Mouse (Mus musculus): ENCODE measurements around the gene Cep112. TPM values are rescaled to one million over a fixed set of nuclear protein-coding genes. Genes with fewer than 3 reads are reported as not detected.

Gene Cep112
- polyA plus RNA-seq, 1 experiment = 0.97 TPM

DNA sequence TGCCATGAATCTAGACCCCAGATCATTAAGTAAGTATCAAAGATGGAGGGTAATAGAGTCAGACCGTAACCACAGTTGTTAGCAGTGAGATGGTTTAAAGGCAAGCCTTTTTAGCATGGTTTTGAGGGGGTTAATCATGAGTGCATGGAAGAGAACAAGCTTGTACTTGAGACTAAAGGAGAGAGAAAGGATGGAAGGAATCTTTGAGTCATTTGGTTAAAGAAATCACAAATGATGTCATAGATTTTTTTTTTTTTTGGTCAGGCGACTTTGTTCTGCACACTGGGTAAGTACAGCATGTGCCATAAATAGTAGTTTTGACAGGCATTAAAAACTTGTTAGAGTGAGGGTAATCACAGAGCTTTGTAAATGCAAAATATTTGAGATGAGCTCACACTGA lies 212.8 kb downstream of the Cep112 start:
- Histone ChIP-seq H3K79me3 (ENCODE audit: low read depth) (no peaks in the 10 kb centered on the region), H3K4me3 (ENCODE audit: insufficient read depth, poor library complexity, severe bottlenecking) (no peak overlapping the region), H3K27me3 (ENCODE audit: control insufficient read depth, insufficient read depth, insufficient read length) (no peaks in the 10 kb centered on the region), H3K79me2 (ENCODE audit: control insufficient read depth, insufficient read depth) (no peaks in the 10 kb centered on the region), H3K36me3 (ENCODE audit: control insufficient read depth, insufficient read depth) (no peaks in the 10 kb centered on the region), H3ac (ENCODE audit: control insufficient read depth, insufficient read length, low read depth) (no peak overlapping the region)
- TF ChIP-seq CTCF (IDR thresholded peaks at IDR 0.05; ENCODE audit: control insufficient read depth, insufficient read depth, insufficient read length) (no peak), MAX (IDR thresholded peaks at IDR 0.05) (no peak), MYOG (IDR thresholded peaks at IDR 0.05; ENCODE audit: control insufficient read depth, extremely low read depth, insufficient read length) (no peak), MYOD1 (IDR thresholded peaks at IDR 0.05; ENCODE audit: control insufficient read depth, insufficient read length, low read depth) (no peak), FOSL1 (IDR thresholded peaks at IDR 0.05; ENCODE audit: insufficient read depth, low read length, poor library complexity, severe bottlenecking) (no peak), USF1 (IDR thresholded peaks at IDR 0.05; ENCODE audit: low read depth) (no peak), CEBPB (IDR thresholded peaks at IDR 0.05; ENCODE audit: low read depth) (no peak)

DNA sequence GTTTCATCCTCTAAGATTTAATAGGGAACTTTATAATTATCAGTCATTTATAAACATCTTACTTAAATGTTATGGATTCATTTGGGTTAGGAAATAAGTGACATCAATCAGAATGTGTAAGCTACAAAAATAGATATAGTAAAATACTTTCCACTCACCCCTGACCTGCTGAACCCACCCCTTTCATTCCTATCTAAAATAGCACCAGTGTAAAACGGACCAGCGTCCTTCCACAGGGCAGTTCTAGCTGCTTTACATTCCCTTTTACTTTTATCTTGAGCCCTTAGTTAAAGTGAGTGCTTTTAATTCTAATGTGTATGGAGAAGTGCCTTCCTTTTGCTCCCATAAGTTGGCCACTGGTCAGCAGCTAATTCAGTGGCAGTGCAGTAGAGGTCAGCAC lies 230.6 kb downstream of the Cep112 start:
- Histone ChIP-seq H3ac (ENCODE audit: control insufficient read depth, insufficient read length, low read depth) (no peak overlapping the region), H3K79me2 (ENCODE audit: control insufficient read depth, insufficient read depth) (no peaks in the 10 kb centered on the region), H3K4me3 (ENCODE audit: insufficient read depth, poor library complexity, severe bottlenecking) (no peak overlapping the region)

DNA sequence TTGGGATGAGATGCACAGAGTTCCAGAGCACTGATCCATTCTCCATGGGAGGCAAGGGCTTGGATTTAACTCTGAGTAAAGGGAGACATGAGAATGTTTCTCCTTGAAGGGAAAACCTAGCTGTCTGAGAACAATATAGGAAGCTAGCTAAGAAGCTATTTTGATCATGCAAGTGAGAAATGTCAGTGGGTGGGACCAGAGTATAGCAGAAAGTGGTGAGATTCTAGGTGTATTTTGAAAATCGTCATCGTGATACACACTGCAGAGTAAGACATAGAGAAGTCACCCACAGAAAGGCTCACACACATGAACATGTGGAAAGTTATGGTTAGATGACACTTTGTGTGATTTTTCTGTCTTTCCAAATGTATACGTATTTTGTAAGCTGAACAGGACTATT lies 257.0 kb downstream of the Cep112 start:
- no peak overlapping the region for H3ac ChIP-seq (ENCODE audit: control insufficient read depth, insufficient read length, low read depth)
- H3K27me3 ChIP-seq (ENCODE audit: control insufficient read depth, insufficient read depth, insufficient read length) = no peaks in the 10 kb centered on the region
- no peak for TF ChIP-seq MYOG (IDR thresholded peaks at IDR 0.05; ENCODE audit: control insufficient read depth, extremely low read depth, insufficient read length)
- no peak for TF ChIP-seq MAX (IDR thresholded peaks at IDR 0.05)
- TF ChIP-seq MYOD1 (IDR thresholded peaks at IDR 0.05; ENCODE audit: control insufficient read depth, insufficient read length, low read depth) = no peak
- TF ChIP-seq FOSL1 (IDR thresholded peaks at IDR 0.05; ENCODE audit: insufficient read depth, low read length, poor library complexity, severe bottlenecking) = no peak
- TF ChIP-seq CTCF (IDR thresholded peaks at IDR 0.05; ENCODE audit: control insufficient read depth, insufficient read depth, insufficient read length) = no peak
- no peak for TF ChIP-seq CEBPB (IDR thresholded peaks at IDR 0.05; ENCODE audit: low read depth)
- TF ChIP-seq USF1 (IDR thresholded peaks at IDR 0.05; ENCODE audit: low read depth) = no peak
- no peaks in the 10 kb centered on the region for H3K79me2 ChIP-seq (ENCODE audit: control insufficient read depth, insufficient read depth)
- H3K79me3 ChIP-seq (ENCODE audit: low read depth) = no peaks in the 10 kb centered on the region
- H3K4me3 ChIP-seq (ENCODE audit: insufficient read depth, poor library complexity, severe bottlenecking) = no peak overlapping the region
- no peaks in the 10 kb centered on the region for H3K36me3 ChIP-seq (ENCODE audit: control insufficient read depth, insufficient read depth)

More for the DNA sequence above, 230.6 kb downstream of the Cep112 start:
- Histone ChIP-seq H3K79me3 (ENCODE audit: low read depth) (no peaks in the 10 kb centered on the region), H3K36me3 (ENCODE audit: control insufficient read depth, insufficient read depth) (no peaks in the 10 kb centered on the region), H3K27me3 (ENCODE audit: control insufficient read depth, insufficient read depth, insufficient read length) (no peaks in the 10 kb centered on the region)
- TF ChIP-seq USF1 (IDR thresholded peaks at IDR 0.05; ENCODE audit: low read depth) = no peak
- TF ChIP-seq CEBPB (IDR thresholded peaks at IDR 0.05; ENCODE audit: low read depth) = no peak
- TF ChIP-seq MAX (IDR thresholded peaks at IDR 0.05) = no peak
- no peak for TF ChIP-seq CTCF (IDR thresholded peaks at IDR 0.05; ENCODE audit: control insufficient read depth, insufficient read depth, insufficient read length)
- TF ChIP-seq FOSL1 (IDR thresholded peaks at IDR 0.05; ENCODE audit: insufficient read depth, low read length, poor library complexity, severe bottlenecking) = no peak
- TF ChIP-seq MYOD1 (IDR thresholded peaks at IDR 0.05; ENCODE audit: control insufficient read depth, insufficient read length, low read depth) = no peak
- TF ChIP-seq MYOG (IDR thresholded peaks at IDR 0.05; ENCODE audit: control insufficient read depth, extremely low read depth, insufficient read length) = no peak

DNA sequence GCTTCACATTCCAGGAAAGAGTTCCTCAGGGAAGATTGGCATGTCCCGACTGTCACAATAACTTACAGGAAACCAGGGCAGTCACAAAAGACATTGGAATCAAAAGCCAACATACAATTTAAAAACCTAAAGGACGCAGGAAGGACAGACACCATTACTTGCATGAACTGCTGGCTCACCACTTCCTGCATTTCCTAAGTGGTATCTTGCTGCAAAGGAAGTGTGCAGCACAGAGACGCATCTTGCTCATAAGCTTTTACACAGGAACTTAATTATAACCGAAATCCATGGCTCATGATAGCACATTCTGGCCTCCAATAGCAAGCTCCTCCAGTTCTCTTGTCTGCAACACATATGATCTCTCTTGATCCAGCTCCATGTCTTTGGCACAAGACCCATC lies 271.6 kb downstream of the Cep112 start:
- no peaks in the 10 kb centered on the region for H3K79me2 ChIP-seq (ENCODE audit: control insufficient read depth, insufficient read depth)
- H3K4me3 ChIP-seq (ENCODE audit: insufficient read depth, poor library complexity, severe bottlenecking) = no peak overlapping the region
- no peak overlapping the region for H3ac ChIP-seq (ENCODE audit: control insufficient read depth, insufficient read length, low read depth)
- TF ChIP-seq CTCF (IDR thresholded peaks at IDR 0.05; ENCODE audit: control insufficient read depth, insufficient read depth, insufficient read length) (no peak), MYOG (IDR thresholded peaks at IDR 0.05; ENCODE audit: control insufficient read depth, extremely low read depth, insufficient read length) (no peak), MYOD1 (IDR thresholded peaks at IDR 0.05; ENCODE audit: control insufficient read depth, insufficient read length, low read depth) (no peak), USF1 (IDR thresholded peaks at IDR 0.05; ENCODE audit: low read depth) (no peak), MAX (IDR thresholded peaks at IDR 0.05) (no peak), FOSL1 (IDR thresholded peaks at IDR 0.05; ENCODE audit: insufficient read depth, low read length, poor library complexity, severe bottlenecking) (no peak), CEBPB (IDR thresholded peaks at IDR 0.05; ENCODE audit: low read depth) (no peak)
- H3K79me3 ChIP-seq (ENCODE audit: low read depth) = no peaks in the 10 kb centered on the region
- H3K27me3 ChIP-seq (ENCODE audit: control insufficient read depth, insufficient read depth, insufficient read length) = no peaks in the 10 kb centered on the region
- no peaks in the 10 kb centered on the region for H3K36me3 ChIP-seq (ENCODE audit: control insufficient read depth, insufficient read depth)

DNA sequence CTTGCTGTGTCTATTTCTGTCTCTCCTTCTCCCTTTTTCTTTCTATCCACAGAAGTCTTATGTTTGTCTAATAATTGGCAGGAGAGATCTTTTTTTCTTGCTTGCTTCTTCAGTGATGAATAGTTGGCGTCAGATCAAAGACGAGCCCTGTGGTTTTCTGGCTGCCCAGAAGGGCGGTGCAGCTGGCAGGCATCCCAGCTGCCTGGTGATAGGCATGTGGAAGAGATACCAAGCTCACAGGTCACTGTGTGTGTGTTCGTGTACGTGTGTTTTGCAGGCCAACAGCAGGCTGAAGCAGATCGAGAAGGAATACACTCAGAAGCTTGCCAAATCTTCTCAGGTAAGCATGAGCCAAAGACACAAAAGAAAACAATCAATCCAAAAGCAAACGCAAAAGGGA lies 327.3 kb downstream of the Cep112 start:
- H3ac ChIP-seq (ENCODE audit: control insufficient read depth, insufficient read length, low read depth) = no peak overlapping the region

DNA sequence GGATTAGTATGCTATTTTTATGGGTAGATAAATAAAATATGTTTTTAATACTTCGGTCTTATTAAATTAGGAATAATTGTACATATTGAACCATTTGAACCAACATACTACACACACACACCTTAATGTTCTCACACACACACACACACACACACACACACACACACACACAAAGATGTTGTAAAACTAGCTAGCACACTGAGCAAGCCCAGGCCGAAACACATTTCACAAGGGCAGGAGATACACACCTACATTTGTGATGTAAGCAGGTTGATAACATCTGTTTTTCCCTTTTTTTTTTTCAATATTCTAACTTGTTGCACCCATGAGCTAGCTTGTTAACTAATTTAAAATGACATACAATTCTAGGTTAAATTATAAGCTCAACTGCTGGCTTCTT lies 327.8 kb downstream of the Cep112 start:
- H3K27me3 ChIP-seq (ENCODE audit: control insufficient read depth, insufficient read depth, insufficient read length) = no peaks in the 10 kb centered on the region
- H3K79me3 ChIP-seq (ENCODE audit: low read depth) = no peaks in the 10 kb centered on the region
- no peak overlapping the region for H3ac ChIP-seq (ENCODE audit: control insufficient read depth, insufficient read length, low read depth)
- no peaks in the 10 kb centered on the region for H3K36me3 ChIP-seq (ENCODE audit: control insufficient read depth, insufficient read depth)
- no peak overlapping the region for H3K4me3 ChIP-seq (ENCODE audit: insufficient read depth, poor library complexity, severe bottlenecking)
- TF ChIP-seq CTCF (IDR thresholded peaks at IDR 0.05; ENCODE audit: control insufficient read depth, insufficient read depth, insufficient read length) (no peak), MYOG (IDR thresholded peaks at IDR 0.05; ENCODE audit: control insufficient read depth, extremely low read depth, insufficient read length) (no peak), CEBPB (IDR thresholded peaks at IDR 0.05; ENCODE audit: low read depth) (no peak), MYOD1 (IDR thresholded peaks at IDR 0.05; ENCODE audit: control insufficient read depth, insufficient read length, low read depth) (no peak), MAX (IDR thresholded peaks at IDR 0.05) (no peak), FOSL1 (IDR thresholded peaks at IDR 0.05; ENCODE audit: insufficient read depth, low read length, poor library complexity, severe bottlenecking) (no peak), USF1 (IDR thresholded peaks at IDR 0.05; ENCODE audit: low read depth) (no peak)
- no peaks in the 10 kb centered on the region for H3K79me2 ChIP-seq (ENCODE audit: control insufficient read depth, insufficient read depth)

More for the DNA sequence above, 327.3 kb downstream of the Cep112 start:
- Histone ChIP-seq H3K4me3 (ENCODE audit: insufficient read depth, poor library complexity, severe bottlenecking) (no peak overlapping the region), H3K79me3 (ENCODE audit: low read depth) (no peaks in the 10 kb centered on the region), H3K79me2 (ENCODE audit: control insufficient read depth, insufficient read depth) (no peaks in the 10 kb centered on the region), H3K36me3 (ENCODE audit: control insufficient read depth, insufficient read depth) (no peaks in the 10 kb centered on the region), H3K27me3 (ENCODE audit: control insufficient read depth, insufficient read depth, insufficient read length) (no peaks in the 10 kb centered on the region)
- no peak for TF ChIP-seq CTCF (IDR thresholded peaks at IDR 0.05; ENCODE audit: control insufficient read depth, insufficient read depth, insufficient read length)
- no peak for TF ChIP-seq MAX (IDR thresholded peaks at IDR 0.05)
- no peak for TF ChIP-seq MYOG (IDR thresholded peaks at IDR 0.05; ENCODE audit: control insufficient read depth, extremely low read depth, insufficient read length)
- no peak for TF ChIP-seq FOSL1 (IDR thresholded peaks at IDR 0.05; ENCODE audit: insufficient read depth, low read length, poor library complexity, severe bottlenecking)
- no peak for TF ChIP-seq USF1 (IDR thresholded peaks at IDR 0.05; ENCODE audit: low read depth)
- no peak for TF ChIP-seq MYOD1 (IDR thresholded peaks at IDR 0.05; ENCODE audit: control insufficient read depth, insufficient read length, low read depth)
- TF ChIP-seq CEBPB (IDR thresholded peaks at IDR 0.05; ENCODE audit: low read depth) = no peak
